Mouse (Mus musculus): ENCODE measurements around the gene Camk1d.

DNA sequence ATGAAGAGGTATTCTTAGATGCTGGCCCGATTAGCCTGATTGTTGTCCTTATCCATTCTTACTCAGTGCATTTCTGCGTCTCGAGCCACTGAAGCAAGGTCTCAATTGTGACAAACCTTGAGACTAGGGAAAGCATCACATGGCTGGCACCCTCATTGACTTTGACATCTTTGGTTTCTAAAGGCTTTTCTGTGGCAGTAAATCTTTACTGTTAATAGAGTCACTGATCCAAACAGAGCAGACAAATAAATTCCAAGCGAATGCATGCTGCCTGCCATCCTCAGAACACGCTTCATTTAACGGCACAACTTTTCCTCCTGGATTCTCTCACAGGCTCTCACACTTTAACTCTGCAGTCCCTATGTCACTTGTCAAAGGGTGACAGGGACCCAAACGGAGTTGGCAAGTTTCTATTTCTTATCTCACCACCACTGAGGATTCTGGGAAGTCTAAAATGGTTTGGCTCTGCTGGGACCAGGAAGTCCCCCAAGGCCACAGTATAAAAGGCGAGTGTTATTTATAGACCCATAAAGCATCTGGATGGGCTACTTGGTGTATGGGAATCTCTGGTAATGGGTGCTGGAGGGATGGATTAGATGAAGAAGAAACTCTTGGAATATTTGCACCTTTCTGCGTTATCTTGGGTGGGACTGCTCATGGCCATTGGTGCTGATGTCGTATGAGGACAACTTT lies 141.9 kb downstream of the Camk1d start:
- TF ChIP-seq CTCF (IDR thresholded peaks at IDR 0.05; ENCODE audit: low read depth) (no peak), EP300 (IDR thresholded peaks at IDR 0.05; ENCODE audit: low read depth) (no peak)

Measured in heart, postnatal 0 days (tissue).